Mouse (Mus musculus) heart, embryonic 12.5 days (tissue): ENCODE data around the gene Ppp4r1. TPM values are rescaled to one million over a fixed set of nuclear protein-coding genes. Genes with fewer than 3 reads are reported as not detected.

ENCODE experiments used
- ATAC-seq: fragments of 200-750 bp; cut with Nextera tagmentation; 2 replicates; pipeline ENCODE4 v1.8.0; 2017; ENCODE audit warnings: moderate TSS enrichment, moderate library complexity; ENCODE audit not compliant: insufficient number of reproducible peaks, low FRiP score
- H3K27ac ChIP-seq: fragments of 300-500 bp; sonication (generic); 2 replicates; pipeline ENCODE4 v1.5.1; 2016; ENCODE audit warnings: mild to moderate bottlenecking, moderate library complexity; ENCODE audit not compliant: poor library complexity, severe bottlenecking
- H3K27me3 ChIP-seq: fragments of 300-500 bp; sonication (generic); replicated peaks from 2 replicates; pipeline ENCODE4 v1.6.1; 2016; ENCODE audit warnings: mild to moderate bottlenecking, moderate library complexity
- H3K36me3 ChIP-seq: fragments of 300-500 bp; sonication (generic); 2 replicates; pipeline ENCODE4 v1.6.1; 2016; ENCODE audit warnings: mild to moderate bottlenecking, moderate library complexity
- H3K4me1 ChIP-seq: fragments of 300-500 bp; sonication (generic); replicated peaks from 2 replicates; pipeline ENCODE4 v1.6.1; 2016; ENCODE audit warnings: mild to moderate bottlenecking
- H3K4me2 ChIP-seq: fragments of 300-500 bp; sonication (generic); 2 replicates; pipeline ENCODE4 v1.6.1; 2016; ENCODE audit warnings: mild to moderate bottlenecking, moderate library complexity
- H3K4me3 ChIP-seq: fragments of 300-500 bp; sonication (generic); 2 replicates; pipeline ENCODE4 v1.5.1; 2016; ENCODE audit warnings: mild to moderate bottlenecking
- H3K9ac ChIP-seq: fragments of 300-500 bp; sonication (generic); 2 replicates; pipeline ENCODE4 v1.6.1; 2016; ENCODE audit warnings: mild to moderate bottlenecking, moderate library complexity
- H3K9me3 ChIP-seq: fragments of 300-500 bp; sonication (generic); replicated peaks from 2 replicates; pipeline ENCODE4 v1.6.1; 2016; ENCODE audit warnings: mild to moderate bottlenecking, moderate library complexity
- WGBS: fragments of 180-500 bp; shearing (Covaris S2); methylation state at CpG from one replicate; pipeline ENCODE4 v1.1.7; 2016; 5-methylcytosine and 5-hydroxymethylcytosine counted together
- polyA plus RNA-seq: library from polyadenylated mRNA; unstranded; fragments of >200 nt; fragmentation: Nextera tagmentation; extraction: Ambion mirVana; gene quantifications from 2 replicates; pipeline ENCODE4 v1.2.1, GENCODE M21; 2016

Gene Ppp4r1
- polyA plus RNA-seq, 1 experiment from 2014 or later, result 33.5 TPM

DNA sequence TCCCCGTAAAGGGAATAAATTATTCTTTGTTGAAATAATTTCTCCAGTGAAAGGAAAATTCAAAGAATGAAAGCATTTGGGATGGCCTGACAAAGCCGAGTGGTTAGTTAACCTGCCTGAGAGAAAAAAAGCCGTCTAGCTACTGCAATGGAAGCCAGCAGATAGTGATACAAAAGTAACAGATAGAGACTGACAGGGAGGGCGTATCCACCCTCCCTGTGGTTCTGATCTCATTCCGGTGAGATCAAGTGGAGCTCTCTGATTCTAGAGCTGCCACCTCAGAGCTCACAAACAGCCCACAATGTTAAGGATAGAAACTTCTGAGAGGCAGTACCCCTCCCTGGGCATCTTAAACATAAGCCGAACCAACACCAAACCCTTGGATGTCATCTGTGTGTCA lies 33.4 kb upstream of the Ppp4r1 start:
- Histone ChIP-seq H3K27ac (no peak overlapping the region), H3K4me3 (no peak overlapping the region), H3K9me3 (peaks cover 7% of the 10 kb centered on the region), H3K36me3 (peaks cover 9% of the 10 kb centered on the region), H3K4me2 (no peak overlapping the region), H3K4me1 (no peaks in the 10 kb centered on the region), H3K9ac (no peak overlapping the region), H3K27me3 (no peaks in the 10 kb centered on the region)
- 62% methylated on average over 6 of the region's 6 CpGs for WGBS
- no peak for ATAC-seq

- WGBS, result 92% methylated on average over 7 of the region's 7 CpGs
- Histone ChIP-seq H3K27ac (no peak overlapping the region), H3K4me3 (no peak overlapping the region), H3K9me3 (peaks cover 7% of the 10 kb centered on the region), H3K27me3 (no peaks in the 10 kb centered on the region), H3K4me1 (no peaks in the 10 kb centered on the region), H3K36me3 (peaks cover 9% of the 10 kb centered on the region), H3K4me2 (no peak overlapping the region), H3K9ac (no peak overlapping the region)
- no peak for ATAC-seq
These were observed 32.6 kb upstream of the Ppp4r1 start for GRCm38 (mm10) chr17:65749803-65750202.

- Histone ChIP-seq H3K36me3 (peaks cover 8% of the 10 kb centered on the region), H3K27ac (no peak overlapping the region), H3K4me2 (no peak overlapping the region), H3K4me1 (no peaks in the 10 kb centered on the region), H3K4me3 (no peak overlapping the region), H3K27me3 (no peaks in the 10 kb centered on the region), H3K9me3 (peaks cover 7% of the 10 kb centered on the region), H3K9ac (no peak overlapping the region)
- ATAC-seq, result no peak
These were observed 32.1 kb upstream of the Ppp4r1 start for GRCm38 (mm10) chr17:65750301-65750700.

- no peak overlapping the region for H3K27ac ChIP-seq
- H3K9ac ChIP-seq, result no peak overlapping the region
- peaks cover 7% of the 10 kb centered on the region; the same call in 1 of the 2 replicates for H3K36me3 ChIP-seq
- H3K4me2 ChIP-seq, result no peak overlapping the region
- no peak overlapping the region for H3K4me3 ChIP-seq
- H3K4me1 ChIP-seq, result no peaks in the 10 kb centered on the region
- no peaks in the 10 kb centered on the region for H3K27me3 ChIP-seq
- no peak for ATAC-seq
- WGBS, result 87% methylated on average over 6 of the region's 6 CpGs
- peaks cover 11% of the 10 kb centered on the region for H3K9me3 ChIP-seq
These were observed 29.2 kb upstream of the Ppp4r1 start for GRCm38 (mm10) chr17:65753130-65753529.

- Histone ChIP-seq H3K36me3 (peaks cover 13% of the 10 kb centered on the region; the same call in 1 of the 2 replicates), H3K4me1 (no peaks in the 10 kb centered on the region), H3K4me3 (no peak overlapping the region), H3K9me3 (peaks cover 8% of the 10 kb centered on the region), H3K9ac (no peak overlapping the region), H3K27ac (no peak overlapping the region), H3K27me3 (no peaks in the 10 kb centered on the region), H3K4me2 (no peak overlapping the region)
- WGBS, result 87% methylated on average over 3 of the region's 3 CpGs
- ATAC-seq, result no peak
These were observed 26.5 kb upstream of the Ppp4r1 start for GRCm38 (mm10) chr17:65755857-65756256.

- no peak for ATAC-seq
- Histone ChIP-seq H3K4me3 (no peak overlapping the region), H3K36me3 (peaks cover 13% of the 10 kb centered on the region; the same call in 1 of the 2 replicates), H3K9ac (no peak overlapping the region), H3K9me3 (peaks cover 8% of the 10 kb centered on the region), H3K4me2 (no peak overlapping the region), H3K4me1 (no peaks in the 10 kb centered on the region), H3K27ac (no peak overlapping the region), H3K27me3 (no peaks in the 10 kb centered on the region)
- WGBS, result 76% methylated on average over 6 of the region's 6 CpGs
These were observed 25.2 kb upstream of the Ppp4r1 start for GRCm38 (mm10) chr17:65757150-65757549.

- Histone ChIP-seq H3K9ac (no peak overlapping the region), H3K27ac (no peak overlapping the region), H3K4me3 (no peak overlapping the region), H3K4me1 (peaks cover 9% of the 10 kb centered on the region), H3K4me2 (no peak overlapping the region), H3K9me3 (no peaks in the 10 kb centered on the region), H3K36me3 (peaks cover 6% of the 10 kb centered on the region; the same call in 1 of the 2 replicates), H3K27me3 (no peaks in the 10 kb centered on the region)
- 94% methylated on average over 14 of the region's 14 CpGs for WGBS
- no peak for ATAC-seq
These were observed 19.2 kb upstream of the Ppp4r1 start for GRCm38 (mm10) chr17:65763221-65763620.

- 74% methylated on average over 5 of the region's 5 CpGs for WGBS
- no peak overlapping the region for H3K4me2 ChIP-seq
These were observed 13.9 kb upstream of the Ppp4r1 start for GRCm38 (mm10) chr17:65768486-65768885.

GRCm38 (mm10) chr17:65770982-65771915 lies 11.1 kb upstream of the Ppp4r1 start:
- Histone ChIP-seq H3K4me3 (peak overlapping the region; percentile 64), H3K36me3 (no peaks in the 10 kb centered on the region), H3K9me3 (no peaks in the 10 kb centered on the region), H3K27me3 (no peaks in the 10 kb centered on the region), H3K9ac (peak overlapping the region; percentile 84), H3K27ac (no peak overlapping the region), H3K4me2 (peak overlapping the region; percentile 84), H3K4me1 (peaks cover 52% of the 10 kb centered on the region)
- ATAC-seq, result no peak
- WGBS, result 25% methylated on average over 17 of the region's 17 CpGs

More at GRCm38 (mm10) chr17:65768486-65768885, 13.9 kb upstream of the Ppp4r1 start:
- ATAC-seq, result no peak
- peaks cover 48% of the 10 kb centered on the region for H3K4me1 ChIP-seq
- no peaks in the 10 kb centered on the region for H3K36me3 ChIP-seq
- H3K4me3 ChIP-seq, result no peak overlapping the region
- no peaks in the 10 kb centered on the region for H3K9me3 ChIP-seq
- H3K9ac ChIP-seq, result no peak overlapping the region
- H3K27me3 ChIP-seq, result no peaks in the 10 kb centered on the region
- H3K27ac ChIP-seq, result no peak overlapping the region

- H3K9me3 ChIP-seq, result no peaks in the 10 kb centered on the region
- ATAC-seq, result peak; percentile 80
- peak within 1 kb of the TSS; percentile 1; the same call in 1 of the 2 replicates for H3K27ac ChIP-seq
- peak within 1 kb of the TSS; percentile 84 for H3K4me2 ChIP-seq
- H3K4me1 ChIP-seq, result peaks cover 52% of the 10 kb centered on the region
- under 1% methylated on average over 75 of the region's 75 CpGs for WGBS
- peak within 1 kb of the TSS; percentile 64 for H3K4me3 ChIP-seq
- H3K27me3 ChIP-seq, result no peaks in the 10 kb centered on the region
- H3K9ac ChIP-seq, result peak within 1 kb of the TSS; percentile 84
- no peaks in the 10 kb centered on the region for H3K36me3 ChIP-seq
These were observed 10.1 kb upstream of the Ppp4r1 start, which contains the start of gene Rab31 for GRCm38 (mm10) chr17:65771951-65772934. Gene Rab31, minus strand, starts transcription at chr17:65772752.

DNA sequence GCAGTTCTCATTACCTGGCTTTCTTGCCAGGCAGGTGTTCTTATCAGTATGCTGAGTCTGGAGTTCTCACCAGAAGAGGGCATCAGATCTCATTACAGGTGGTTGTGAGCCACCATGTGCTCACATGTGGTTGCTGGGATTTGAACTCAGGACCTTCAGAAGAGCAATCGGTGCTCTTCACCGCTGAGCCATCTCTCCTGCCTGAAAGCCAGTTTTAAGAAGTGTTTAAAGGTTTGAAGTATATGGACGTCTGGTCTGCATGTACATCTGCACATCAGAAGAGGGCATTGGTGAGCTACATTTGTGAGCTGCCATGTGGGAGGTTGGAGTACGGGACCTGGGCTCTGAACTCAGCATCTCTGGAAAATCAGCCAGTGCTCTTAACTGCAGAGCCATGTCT lies 8.8 kb upstream of the Ppp4r1 start:
- no peak overlapping the region for H3K4me2 ChIP-seq
- peaks cover 39% of the 10 kb centered on the region for H3K4me1 ChIP-seq
- no peak for ATAC-seq
- H3K9ac ChIP-seq, result no peak overlapping the region
- H3K9me3 ChIP-seq, result no peaks in the 10 kb centered on the region
- no peaks in the 10 kb centered on the region for H3K27me3 ChIP-seq
- no peaks in the 10 kb centered on the region for H3K36me3 ChIP-seq
- no peak overlapping the region for H3K27ac ChIP-seq
- H3K4me3 ChIP-seq, result no peak overlapping the region
- 61% methylated on average over 4 of the region's 4 CpGs for WGBS
